Mouse (Mus musculus): ENCODE results near the gene Acyp1.
"Not testable (repeated sequence)": the region's sequence is repeated elsewhere in the genome, so short reads cannot be mapped to it uniquely, and the experiment has no call there.

Gene Acyp1

DNA sequence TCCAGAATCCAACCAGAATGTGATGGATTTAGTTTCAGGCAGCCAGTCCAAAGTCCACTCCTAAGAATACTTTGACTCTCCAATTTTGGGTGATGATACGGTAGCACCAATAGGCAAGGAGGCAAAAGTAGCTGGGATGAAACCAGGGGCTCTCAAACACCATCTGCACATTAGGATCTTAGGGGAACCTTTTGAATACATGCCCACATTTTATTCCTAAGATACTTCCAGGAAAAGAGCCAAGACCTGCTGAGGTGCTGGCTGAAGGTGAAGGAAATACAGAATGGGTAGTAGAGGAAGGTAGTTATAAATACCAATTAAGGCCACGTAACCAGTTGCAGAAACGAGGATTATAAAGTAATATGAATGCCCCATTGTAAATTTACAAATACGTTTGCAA is 6.5 kb downstream of the Acyp1 start:
- DNase-seq = not testable (repeated sequence)

DNA sequence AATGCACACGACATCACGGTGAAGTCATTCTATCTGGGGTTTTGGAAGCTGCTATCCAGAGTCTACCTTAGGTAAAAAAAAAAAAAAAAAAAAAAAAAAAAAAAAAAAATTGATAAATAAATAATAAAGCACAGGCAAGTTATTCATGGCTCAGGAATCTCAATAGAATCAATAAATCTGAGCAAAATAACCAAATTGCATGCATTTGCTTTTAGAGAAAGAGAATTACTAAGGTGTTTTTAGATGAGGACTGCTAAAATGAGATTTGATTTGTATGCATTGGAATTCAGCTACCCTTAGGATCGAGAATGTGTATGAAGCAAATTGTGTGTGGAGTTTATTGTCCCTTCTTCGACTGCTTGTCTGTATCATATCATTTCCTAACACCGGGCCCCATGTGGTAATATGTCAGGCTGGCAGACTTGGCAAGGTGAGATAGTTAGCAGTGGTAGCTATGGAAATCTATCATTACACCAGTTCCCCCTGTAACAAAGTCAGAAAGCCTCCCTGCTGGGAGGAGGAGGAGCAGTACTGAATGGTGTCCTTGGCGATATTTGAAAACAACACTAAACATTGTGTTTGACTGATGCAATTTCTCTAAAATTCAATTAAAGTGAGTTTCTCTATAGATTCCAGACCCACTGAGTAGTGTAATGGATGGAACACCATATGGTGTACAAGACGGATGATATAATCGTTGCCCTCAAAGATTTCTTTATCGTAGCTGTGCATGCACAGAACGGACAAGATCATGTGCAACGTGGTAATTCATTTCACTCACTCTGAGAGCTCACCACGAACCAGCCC is 7.2 kb downstream of the Acyp1 start:
- no peak for DNase-seq

- peak; percentile 96 for DNase-seq
Observed at GRCm38 (mm10) chr12:85280105-85280844, 8.0 kb downstream of the Acyp1 start.

GRCm38 (mm10) chr12:85279396-85280080 is 8.7 kb downstream of the Acyp1 start:
- no peak for DNase-seq

GRCm38 (mm10) chr12:85278919-85279318 is 9.3 kb downstream of the Acyp1 start:
- DNase-seq = no peak

DNA sequence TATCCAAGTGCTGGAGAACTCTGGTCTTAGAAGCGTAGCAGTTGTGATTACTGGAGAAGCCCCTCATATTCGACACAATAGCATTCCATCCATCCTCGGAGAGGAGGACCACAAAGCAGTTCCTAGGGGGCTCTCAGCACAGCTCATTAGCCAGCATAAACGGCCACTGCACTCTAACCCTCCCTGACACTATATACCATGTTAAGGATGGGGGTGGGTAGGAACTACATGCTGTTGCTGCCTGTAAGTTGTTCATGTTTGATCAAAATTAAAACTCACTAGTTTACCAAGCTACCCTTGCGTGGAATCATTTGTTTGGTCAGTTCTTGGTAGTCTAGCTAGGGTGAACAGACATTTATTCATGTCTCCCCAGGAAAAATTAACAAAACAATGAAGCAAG is 12.0 kb downstream of the Acyp1 start:
- no peak for DNase-seq

GRCm38 (mm10) chr12:85273508-85273907 is 14.7 kb downstream of the Acyp1 start:
- DNase-seq = no peak

- DNase-seq = no peak
Observed at GRCm38 (mm10) chr12:85271843-85272206, 16.4 kb downstream of the Acyp1 start.

DNA sequence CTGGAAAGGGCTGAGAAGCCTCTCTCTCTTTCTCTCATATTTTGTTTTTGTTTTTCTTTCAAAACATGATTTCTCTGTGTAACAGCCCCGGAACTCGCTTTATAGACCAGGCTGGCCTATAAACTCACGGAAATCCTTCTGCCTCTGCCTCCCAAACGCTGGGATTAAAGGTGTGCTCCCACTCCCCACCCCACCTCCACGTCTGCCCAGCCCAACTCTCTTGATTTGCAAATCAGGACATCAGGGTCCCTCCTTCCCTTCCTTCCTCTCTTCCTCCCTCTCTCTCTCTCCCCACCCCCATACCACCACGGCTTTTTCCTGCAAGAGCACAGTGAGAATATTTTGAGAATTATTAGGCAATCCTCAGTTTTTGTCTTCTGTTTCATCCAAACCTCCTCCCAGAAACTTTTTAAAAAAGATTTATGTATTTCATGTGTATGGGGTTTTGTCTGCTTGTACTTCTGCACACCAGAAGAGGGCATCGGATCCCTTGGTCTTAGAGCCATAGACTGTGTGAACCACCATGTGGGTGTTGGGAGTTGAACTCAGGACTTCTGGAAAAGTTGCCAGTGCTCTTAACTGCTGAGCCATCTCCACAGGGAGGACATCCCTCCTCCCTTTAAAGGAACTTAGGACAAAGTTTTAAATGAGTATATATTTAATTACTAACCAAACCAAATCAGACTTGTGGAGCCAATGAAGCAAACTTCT is 17.0 kb downstream of the Acyp1 start:
- no peak for DNase-seq

DNA sequence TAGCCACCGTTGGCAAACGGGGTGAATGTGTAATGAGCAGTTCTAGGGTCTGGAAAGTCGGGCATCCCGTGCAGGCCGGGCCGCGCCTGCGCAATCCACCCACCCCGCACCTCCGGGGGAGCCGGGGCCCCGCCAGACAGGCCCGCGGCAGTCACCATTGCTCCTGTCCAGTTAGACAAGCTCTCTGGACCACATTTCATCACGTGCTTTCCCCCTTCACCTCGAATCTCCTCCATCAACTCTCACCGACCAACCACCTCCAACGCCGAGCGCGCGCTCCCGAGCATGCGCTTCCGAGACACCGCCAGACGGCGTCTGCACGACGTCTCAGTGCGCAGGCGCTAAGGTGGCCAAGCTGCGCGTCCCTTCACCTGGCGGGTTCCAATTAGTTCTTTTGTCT is 17.9 kb downstream of the Acyp1 start, which contains the start of gene Mlh3:
Gene Mlh3 (minus strand): TSS at position 281 of the 400 bp plus-strand sequence.
- DNase-seq = peak; percentile 83

DNA sequence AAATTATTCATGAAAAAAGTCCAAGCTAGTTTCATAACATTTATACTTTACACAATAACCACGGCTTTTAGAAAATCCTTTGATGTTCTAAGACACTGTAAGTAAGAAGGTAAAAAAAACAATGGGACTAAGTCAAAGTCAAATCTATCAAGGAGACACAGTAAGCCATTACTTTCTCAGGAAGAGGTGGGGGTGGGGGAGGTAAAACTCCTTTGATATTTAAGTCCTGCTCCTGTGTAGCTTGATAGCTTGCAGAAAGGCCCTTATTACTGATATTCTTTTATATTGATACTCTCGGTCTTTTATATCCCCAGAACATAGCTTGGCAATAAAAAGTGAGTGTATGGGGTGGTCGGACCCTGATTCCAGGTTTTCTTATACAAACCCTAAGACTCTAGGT is 18.4 kb downstream of the Acyp1 start:
- no peak for DNase-seq

DNA sequence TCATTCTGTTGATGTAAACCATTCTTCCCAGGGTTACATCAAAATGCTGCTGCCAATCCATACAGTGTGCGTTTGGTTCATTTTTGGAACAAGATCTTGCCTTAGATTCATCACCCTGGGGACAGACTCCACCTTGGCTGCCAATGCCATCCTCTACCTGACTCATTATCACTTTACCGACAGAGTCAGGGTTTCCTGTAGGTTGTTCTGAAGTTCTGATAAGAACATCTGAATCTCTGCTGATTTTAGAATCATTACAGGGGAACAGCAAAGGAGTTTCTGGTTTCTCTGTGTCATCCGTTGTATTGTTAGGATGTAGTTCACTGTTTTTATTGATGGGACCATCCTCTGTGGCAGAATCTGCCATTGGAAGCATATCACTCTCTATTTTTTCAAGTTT is 22.0 kb downstream of the Acyp1 start:
- DNase-seq = no peak

DNA sequence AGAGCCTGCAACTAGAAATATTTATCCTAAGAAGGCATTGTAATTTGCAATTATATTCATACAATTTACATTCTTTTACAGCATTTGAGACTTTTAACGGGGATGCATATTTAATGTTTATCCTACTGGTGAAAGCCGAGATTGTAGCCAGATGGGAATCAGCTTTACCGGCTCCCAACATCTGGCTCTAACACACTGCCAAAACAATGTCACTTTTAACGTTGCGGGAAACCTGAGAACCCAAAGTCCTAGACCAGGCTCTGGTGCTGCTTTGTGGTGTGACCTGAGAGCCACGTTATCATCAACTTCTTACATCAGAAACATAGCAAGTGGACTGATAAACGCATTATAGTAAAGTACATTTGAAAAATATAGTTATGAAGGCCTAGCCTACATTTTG is 23.3 kb downstream of the Acyp1 start:
- DNase-seq = no peak

DNA sequence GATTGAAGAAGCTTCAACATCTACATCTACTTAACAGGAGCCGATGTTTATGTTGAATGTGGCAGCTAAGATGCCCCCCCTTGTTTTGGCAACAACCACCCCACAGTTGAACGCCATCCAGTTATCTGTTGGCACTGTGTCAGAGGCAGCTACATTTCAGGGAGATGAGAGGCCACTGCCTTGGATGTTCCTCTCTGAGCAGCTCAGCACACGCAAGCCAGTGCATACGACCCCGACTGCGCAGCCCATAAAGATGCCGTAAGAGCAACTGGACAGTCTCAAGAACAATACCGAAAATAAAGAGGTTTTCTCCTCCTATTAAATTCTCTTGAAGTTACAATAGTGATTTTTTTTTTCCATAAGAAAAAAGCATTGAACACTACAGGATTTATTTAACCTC is 23.7 kb downstream of the Acyp1 start:
- DNase-seq = no peak

DNA sequence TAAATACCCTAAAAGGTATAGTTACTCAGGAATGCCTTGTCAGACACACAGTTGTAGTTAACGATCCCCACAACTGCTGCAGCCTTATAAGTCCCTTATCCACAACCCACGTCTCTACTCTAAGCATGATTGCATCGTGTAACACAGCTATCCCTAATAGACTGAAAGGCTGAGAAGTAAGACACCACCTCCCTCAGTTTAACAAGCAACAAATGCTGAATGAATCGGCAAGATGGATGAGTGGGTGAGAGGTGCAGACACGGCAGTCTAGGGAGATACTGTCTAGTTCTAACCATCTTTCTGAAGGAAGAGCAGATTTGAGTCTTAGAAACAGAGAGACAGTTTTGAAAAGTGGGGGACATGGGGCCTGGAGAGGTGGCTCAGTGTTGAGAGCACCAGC is 25.0 kb downstream of the Acyp1 start:
- DNase-seq = no peak

GRCm38 (mm10) chr12:85262489-85262888 is 25.7 kb downstream of the Acyp1 start:
- DNase-seq = peak; percentile 30

DNA sequence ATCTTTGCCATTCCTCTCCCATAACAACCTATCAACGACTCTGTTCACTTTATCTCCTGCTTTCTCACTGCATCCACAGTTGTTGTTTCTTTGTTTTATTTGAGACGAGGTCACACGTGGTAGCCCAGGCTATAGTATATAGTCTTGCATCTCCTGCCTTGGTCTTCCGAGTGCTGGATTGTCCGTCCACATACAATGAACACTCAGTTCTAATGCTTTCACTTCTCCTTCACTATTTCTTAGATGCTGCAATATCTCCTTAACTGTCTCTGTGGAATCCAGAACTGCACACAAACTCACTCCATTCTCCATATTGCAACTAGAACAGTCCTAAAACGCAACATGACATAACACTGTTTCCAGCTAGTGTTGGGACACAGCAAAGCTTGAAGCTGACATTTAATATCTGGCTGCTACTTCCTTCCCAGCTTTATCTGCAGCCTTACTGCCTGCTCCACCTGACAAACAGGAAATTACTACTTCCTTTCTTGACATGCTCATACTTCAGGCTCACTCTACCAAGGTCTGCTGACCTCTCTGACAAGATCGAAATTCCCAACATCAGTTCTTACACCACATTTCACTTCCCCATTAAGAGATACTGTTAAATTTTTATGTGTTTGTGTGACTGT is 31.1 kb downstream of the Acyp1 start:
- no peak for DNase-seq

GRCm38 (mm10) chr12:85256074-85256751 is 32.0 kb downstream of the Acyp1 start:
- DNase-seq = no peak

DNA sequence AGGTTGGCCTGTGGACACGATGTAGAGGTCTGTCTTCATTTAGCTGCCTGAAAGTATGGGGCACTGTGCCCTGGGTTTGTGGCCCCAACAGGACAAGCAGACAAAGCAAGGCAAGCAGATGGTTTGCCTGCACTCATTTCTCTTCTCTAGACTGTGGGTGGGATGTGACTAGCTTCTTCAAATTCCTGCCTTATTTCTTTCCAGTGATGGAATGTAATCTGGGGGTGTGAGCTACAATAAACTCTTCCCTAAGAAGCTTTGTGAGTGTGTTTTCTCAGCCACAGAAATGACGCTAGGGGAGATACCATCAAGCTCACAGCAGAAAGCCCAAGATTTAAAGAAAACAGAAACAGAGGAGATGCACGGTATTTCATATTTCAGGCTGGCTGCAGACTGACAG is 36.2 kb downstream of the Acyp1 start:
- no peak for DNase-seq

DNA sequence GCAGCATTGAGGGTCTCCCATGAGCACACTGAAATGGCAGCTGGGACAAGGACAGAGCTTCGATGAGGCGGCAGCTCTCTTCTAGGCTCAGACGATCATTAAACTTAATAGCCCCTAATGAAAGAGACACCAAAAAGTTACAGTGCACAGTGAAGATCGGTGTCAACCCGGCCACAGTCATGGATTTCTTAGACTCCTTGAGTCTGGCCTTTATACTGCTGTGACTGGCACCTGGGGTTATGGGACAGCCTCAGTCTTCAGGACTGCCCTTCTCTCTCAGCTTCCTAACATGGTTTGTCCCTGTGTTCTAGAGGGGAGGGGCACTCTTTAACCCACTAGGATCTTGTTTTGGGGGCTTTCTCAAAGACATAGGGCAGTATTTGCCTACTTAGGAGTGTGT is 50.7 kb downstream of the Acyp1 start:
- no peak for DNase-seq

GRCm38 (mm10) chr12:85233376-85234358 is 54.6 kb downstream of the Acyp1 start:
- DNase-seq = no peak
